Mouse (Mus musculus) brown adipose tissue, adult 24 weeks (tissue): ENCODE measurements around the gene Spdye4a. TPM values are rescaled to one million over a fixed set of nuclear protein-coding genes. Genes with fewer than 3 reads are reported as not detected.

Source experiments
- H3K27ac ChIP-seq: fragments of 200-500 bp; replicated peaks from 2 replicates; pipeline ENCODE4 v1.5.1; 2012; ENCODE audit warnings: low read depth, mild to moderate bottlenecking, low read length
- H3K4me1 ChIP-seq: fragments of 200-500 bp; 2 replicates; pipeline ENCODE4 v1.6.1; 2012; ENCODE audit warnings: low read length, mixed read lengths; ENCODE audit not compliant: control insufficient read depth, insufficient read depth, insufficient read length
- H3K4me3 ChIP-seq: fragments of 200-500 bp; 2 replicates; pipeline ENCODE4 v1.5.1; 2012; ENCODE audit warnings: low read depth, mild to moderate bottlenecking, low read length, moderate library complexity; ENCODE audit not compliant: insufficient read depth
- polyA plus RNA-seq: library from polyadenylated mRNA; stranded (reverse); fragments of >200 nt; gene quantifications from 2 replicates; pipeline ENCODE4 v1.2.4, GENCODE M21; 2012; ENCODE audit not compliant: missing spikeins, insufficient read depth, insufficient read length

Spdye4a gene
- polyA plus RNA-seq, result not detected in 2 replicates

DNA sequence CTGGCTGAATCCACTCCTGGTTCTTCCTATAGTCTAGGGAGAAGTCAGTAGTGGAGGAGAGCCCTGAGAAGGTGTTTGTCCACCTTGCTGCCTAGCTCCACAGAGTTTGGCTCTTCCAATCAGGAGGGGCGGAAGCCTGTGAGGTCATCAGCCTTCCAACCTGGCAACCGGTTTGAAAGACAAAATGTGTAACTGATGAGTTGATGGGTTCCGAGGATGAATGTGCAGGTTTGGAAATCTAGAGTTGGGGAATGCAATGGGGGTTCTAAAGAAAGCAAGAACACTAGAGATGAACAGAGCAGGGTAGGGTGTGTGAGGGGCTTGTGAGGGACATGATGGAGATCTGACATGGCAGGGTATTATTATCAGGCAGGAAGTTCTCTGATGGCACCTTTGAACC is at the start of gene Spdye4a:
Spdye4a (minus strand) TSS at position 101 of the 400 bp plus-strand sequence.
- Histone ChIP-seq H3K27ac (no peak within 1 kb of the TSS), H3K4me3 (no peak within 1 kb of the TSS)

DNA sequence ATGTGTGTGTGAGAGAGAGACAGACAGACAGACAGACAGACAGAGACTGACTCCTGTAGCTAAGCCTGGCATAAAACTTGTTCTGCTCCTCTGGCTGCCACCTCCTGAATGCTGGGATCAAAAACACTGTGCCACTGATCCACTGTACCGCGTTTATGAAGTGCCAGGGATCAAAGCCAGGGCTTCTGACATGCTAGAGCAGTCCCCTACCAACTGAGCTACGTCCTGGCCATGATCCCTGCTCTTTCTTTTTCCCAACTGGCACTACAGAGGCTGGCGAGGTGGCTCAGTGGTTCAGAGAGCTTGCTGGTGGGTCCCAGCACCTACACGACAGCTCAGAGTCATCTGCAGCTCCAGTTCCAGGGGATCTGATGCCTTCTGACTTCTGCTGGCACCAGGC is 49.1 kb upstream of the Spdye4a start:
- Histone ChIP-seq H3K27ac (no peak overlapping the region), H3K4me1 (no peaks in the 10 kb centered on the region), H3K4me3 (no peak overlapping the region)

More for the DNA sequence above, at the start of gene Spdye4a:
- no peaks in the 10 kb centered on the region for H3K4me1 ChIP-seq

DNA sequence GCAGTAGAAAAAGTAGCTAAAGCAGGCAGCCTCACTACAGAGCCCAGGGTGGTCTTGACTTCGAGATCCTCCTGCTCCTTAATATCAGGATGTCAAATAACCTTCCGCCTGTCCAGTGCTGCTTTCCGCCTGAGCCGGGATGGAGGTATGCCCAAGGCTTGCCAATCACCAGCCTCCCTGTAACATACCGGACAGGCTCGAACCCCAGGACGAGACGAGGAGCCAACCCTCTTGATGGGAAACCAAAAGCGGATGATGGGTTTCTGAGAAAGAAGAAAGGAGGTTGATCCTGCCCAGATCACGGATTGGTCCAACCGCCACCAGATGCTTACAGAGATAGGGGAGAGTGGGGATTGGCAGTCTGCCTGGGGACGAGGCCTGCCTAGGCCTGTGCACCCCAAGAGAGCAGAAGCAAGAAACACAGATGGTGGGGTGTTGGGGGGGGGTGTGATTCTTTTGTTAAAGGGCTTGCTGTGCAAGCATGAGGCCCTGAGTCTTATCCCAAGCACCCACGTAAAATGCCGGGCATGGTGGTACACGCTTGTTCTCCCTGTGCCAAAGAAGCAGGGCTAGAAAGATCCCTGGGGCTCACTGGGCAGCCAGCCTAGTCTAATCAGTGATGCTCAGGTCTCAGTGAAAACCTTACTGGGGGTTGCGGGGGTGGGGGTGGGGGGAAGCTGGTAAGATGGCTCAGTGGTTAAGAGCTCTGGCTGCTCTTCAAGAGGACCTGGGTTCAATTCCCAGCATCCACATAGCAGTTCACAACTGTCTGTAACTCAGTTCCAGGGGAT is 46.0 kb upstream of the Spdye4a start:
- no peak overlapping the region for H3K4me3 ChIP-seq
- H3K27ac ChIP-seq, result no peak overlapping the region
- H3K4me1 ChIP-seq, result no peaks in the 10 kb centered on the region

DNA sequence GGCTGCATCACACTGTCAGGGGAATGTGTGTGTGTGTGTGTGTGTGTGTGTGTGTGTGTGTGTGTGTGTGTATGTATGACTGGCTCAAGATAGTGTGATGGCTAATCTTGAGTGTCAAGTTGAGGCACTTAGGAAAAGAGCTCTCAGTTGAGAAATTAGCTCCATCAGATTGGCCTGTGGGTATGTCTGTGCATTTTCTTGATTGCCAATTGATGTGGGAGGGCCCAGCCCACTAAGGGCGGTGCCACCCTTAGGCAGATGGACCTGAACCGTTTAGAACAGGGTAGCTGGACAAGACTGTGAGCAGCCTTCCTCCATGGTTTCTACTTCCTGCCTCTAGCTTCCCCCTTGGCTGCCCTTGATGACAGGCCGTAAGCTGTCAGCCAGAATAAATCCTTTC is 45.4 kb upstream of the Spdye4a start:
- Histone ChIP-seq H3K4me1 (no peaks in the 10 kb centered on the region), H3K27ac (no peak overlapping the region), H3K4me3 (no peak overlapping the region)

DNA sequence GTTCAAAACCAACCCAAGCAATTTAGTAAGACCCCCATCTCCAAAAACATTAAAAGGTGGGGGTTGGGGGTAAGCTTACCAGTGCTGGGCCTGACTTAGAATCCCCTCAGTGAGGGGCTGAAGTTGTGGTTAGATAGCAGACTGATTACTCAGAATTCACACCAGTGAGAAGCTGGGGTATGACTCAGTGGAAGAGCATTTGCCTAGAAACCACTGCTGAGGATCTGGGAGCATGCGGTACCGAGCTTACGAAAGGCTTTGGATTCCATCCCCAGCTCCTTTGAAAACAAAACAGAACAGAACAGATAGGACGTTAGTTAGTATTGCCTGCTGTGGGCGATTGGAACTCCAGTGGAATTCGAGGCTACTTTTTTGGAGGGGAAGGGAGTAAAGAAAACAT is 45.0 kb upstream of the Spdye4a start:
- Histone ChIP-seq H3K27ac (no peak overlapping the region), H3K4me3 (no peak overlapping the region), H3K4me1 (no peaks in the 10 kb centered on the region)

DNA sequence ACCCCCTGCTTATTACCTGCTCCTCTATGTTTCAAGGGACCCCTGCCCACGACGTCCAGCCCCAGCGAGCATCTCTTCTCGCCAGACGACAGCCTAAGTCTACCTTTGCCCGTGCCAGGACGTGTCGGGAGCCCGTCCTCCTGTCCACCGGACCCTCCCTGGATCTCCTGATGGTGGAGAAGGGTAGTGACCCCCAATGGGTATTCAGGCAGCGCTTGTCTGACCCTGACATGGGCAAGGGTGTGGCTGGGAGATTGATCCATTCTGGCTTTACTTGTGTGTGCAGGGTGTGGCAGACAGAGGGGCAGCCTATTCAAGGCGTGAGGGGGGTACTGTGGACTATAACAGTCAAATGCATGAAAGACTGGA is 43.4 kb upstream of the Spdye4a start:
- peak overlapping the region; percentile 69 for H3K4me3 ChIP-seq
- H3K27ac ChIP-seq, result no peak overlapping the region
- H3K4me1 ChIP-seq, result no peaks in the 10 kb centered on the region

DNA sequence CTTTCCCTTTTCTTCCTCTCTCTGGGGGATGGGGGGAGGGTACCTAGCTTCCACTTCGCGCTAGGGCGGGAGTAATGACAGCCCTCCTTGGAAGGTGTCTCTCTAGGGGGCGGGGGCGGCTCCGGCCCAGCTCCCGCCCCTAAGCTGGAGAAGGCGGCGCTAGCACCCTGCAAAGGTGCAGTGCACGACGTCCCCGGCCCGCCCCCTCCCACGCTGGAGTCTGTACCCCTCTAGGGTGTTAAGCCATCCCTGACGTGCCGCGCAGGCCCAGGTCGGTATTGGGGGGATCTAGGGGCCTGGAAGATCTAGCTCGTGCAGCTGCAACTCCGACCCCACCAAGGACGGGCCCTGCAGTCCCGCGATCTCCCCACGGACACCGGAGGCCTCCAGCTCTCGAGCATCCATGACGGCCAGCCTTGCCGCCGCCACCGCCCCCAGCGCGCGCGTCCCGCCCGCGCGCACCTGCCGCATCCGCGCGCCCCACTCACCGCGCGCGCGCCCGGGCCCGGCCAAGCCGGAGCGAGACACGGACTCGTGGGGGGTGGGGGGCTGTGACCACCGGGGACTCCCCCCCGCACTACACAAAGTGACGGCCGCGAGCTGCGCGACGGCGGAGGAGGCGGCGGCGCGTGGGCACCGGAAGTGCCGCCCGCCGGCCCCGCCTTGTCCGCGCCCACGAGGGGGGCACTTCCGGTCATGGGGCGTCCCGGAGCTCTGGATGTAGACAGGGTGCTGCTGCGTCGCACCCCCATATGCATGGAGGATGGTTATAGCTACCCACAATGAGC is 42.9 kb upstream of the Spdye4a start, which contains the start of gene Zfp316:
Zfp316 (minus strand) TSS at position 660 of the 788 bp plus-strand sequence.
- Histone ChIP-seq H3K4me1 (no peaks in the 10 kb centered on the region), H3K27ac (no peak within 1 kb of the TSS)

DNA sequence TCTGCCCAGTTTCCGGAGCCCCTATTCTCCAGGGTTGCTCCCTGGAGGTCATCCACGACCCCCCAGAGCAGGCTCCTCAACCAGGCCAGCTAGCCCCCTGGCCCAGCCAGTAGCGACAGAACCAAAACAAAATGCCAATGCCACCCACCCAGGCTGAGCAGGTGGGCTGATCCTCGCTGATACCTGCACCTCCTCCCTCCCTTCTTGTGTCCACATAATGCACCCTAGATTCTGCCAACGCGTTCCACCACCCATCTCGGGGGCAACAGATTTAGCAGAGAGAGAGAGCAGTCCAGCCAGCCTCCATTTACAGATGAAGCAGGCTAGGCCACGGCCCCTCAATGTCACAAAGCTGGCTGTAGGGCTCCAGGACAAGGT is 42.3 kb upstream of the Spdye4a start:
- no peaks in the 10 kb centered on the region for H3K4me1 ChIP-seq
- H3K4me3 ChIP-seq, result peak overlapping the region; percentile 69
- no peak overlapping the region for H3K27ac ChIP-seq

More for the DNA sequence above, 42.9 kb upstream of the Spdye4a start, which contains the start of gene Zfp316:
- peak within 1 kb of the TSS; percentile 69 for H3K4me3 ChIP-seq

DNA sequence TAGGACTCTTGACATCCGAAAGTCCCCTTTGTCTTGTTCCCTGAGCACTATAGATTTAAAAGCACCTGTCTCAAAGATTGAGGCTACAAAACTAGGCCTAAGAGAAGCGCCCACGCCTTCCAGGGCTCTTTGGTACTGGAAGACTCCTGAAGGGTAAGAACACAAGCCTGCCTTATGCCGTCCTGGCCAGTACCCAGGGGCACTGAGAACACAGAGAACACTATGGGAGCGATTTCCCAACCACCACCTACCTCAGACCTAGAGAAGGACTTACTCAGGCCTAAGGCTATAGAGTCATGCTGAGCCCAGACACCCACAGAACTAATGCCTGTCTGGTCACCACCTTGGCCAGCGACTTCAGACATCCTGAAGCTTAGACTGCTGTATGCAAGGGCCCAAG is 40.1 kb upstream of the Spdye4a start:
- no peak overlapping the region for H3K4me3 ChIP-seq
- no peaks in the 10 kb centered on the region for H3K4me1 ChIP-seq
- H3K27ac ChIP-seq, result no peak overlapping the region

DNA sequence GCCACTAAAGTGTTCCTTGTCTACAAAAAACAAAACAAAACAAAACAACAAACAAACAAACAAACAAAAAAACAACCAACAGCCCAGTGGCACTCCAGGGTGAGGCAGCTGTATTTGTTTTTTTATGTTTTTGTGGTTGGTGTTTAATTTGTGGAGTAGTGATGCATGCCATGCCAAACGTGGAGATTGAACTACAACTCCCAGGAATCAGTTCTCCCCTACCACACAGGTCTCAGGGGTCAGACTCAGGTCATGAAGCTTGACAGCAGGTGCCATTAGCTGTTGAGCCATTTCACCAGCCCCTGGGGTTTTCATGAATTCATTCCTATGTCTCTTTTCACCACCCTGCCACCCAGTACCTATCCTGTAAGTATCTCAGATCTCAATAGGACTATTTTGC is 38.7 kb upstream of the Spdye4a start:
- no peak overlapping the region for H3K27ac ChIP-seq
- H3K4me1 ChIP-seq, result no peaks in the 10 kb centered on the region
- H3K4me3 ChIP-seq, result no peak overlapping the region

DNA sequence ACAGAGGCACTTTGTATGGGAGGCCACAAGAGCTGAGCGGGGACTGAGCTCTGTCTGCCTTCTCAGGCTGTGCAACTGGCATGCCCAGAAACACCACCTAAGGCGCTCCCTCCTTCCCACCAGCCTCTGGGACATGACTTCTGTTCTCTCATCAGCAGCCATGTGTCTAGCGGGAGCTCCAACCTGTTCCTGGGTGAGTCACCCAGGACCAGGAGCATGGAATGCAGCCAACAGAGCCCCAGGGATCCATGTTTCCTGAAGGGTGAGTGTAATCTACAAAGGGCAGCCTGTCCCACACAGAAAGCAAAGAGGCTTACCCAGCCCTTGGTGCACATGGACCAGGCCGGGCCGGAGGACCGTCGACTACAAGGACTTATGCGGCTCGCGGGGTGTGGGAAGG is 38.0 kb upstream of the Spdye4a start:
- Histone ChIP-seq H3K4me1 (no peaks in the 10 kb centered on the region), H3K4me3 (no peak overlapping the region), H3K27ac (no peak overlapping the region)

DNA sequence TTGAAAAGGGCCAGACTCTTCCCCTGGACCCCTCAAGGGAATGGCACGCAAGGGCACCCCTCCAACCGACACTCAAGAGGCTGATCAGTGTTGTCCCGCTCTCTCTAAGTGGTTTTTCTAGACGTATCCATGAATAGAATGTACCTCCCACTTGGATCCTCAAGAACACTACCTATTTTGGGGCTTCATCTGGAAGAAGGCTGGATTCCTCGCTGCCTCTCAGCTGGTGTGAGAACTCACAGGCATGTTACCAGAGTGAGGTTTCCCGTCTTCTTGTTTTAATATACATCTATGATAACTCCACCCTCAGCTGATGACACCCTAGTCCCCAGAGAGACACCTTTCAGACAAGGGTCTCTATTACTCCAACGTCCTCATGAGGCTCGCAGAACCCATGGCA is 34.9 kb upstream of the Spdye4a start:
- H3K4me1 ChIP-seq, result no peaks in the 10 kb centered on the region
- H3K4me3 ChIP-seq, result no peak overlapping the region
- H3K27ac ChIP-seq, result no peak overlapping the region

DNA sequence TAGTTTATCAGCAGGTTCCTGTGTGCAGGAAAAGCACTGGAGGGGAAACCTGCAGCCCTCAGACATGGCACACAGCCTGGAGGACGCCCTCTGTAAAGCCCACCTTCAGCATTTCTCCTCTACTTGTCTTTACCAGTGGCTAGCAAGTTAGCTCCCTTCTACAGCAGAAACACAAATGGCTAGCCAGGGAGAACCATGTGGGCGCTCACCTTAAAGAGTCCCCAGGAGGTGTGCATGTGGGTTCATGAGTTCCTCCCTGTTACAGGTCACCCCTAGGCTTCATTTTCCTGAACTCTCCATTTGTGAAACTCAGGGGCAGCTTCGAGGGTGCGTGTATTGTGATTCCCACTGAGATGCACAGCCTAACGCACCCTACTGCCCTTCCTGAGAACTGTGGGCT is 29.1 kb upstream of the Spdye4a start:
- H3K4me3 ChIP-seq, result no peak overlapping the region
- no peaks in the 10 kb centered on the region for H3K4me1 ChIP-seq
- no peak overlapping the region for H3K27ac ChIP-seq

DNA sequence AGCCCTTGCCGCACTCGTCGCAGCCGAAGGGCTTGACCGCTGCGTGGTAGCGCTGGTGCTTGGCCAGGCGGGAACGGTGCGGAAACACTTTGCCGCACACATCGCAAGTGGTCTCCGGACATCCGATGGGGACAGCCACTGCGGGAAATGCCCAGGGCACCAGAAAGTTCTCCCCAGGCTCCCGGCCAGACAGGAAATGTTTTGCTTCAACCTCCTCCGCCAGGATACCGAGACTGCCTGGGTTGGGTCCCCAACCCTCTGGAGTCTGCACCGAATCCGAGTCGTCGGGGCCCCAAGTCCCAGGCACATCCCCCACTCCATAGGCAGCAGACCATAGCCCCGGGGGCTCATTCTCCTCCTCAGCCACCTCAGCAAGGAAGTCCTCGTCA is 28.4 kb upstream of the Spdye4a start:
- Histone ChIP-seq H3K4me3 (no peak overlapping the region), H3K27ac (no peak overlapping the region), H3K4me1 (no peaks in the 10 kb centered on the region)

DNA sequence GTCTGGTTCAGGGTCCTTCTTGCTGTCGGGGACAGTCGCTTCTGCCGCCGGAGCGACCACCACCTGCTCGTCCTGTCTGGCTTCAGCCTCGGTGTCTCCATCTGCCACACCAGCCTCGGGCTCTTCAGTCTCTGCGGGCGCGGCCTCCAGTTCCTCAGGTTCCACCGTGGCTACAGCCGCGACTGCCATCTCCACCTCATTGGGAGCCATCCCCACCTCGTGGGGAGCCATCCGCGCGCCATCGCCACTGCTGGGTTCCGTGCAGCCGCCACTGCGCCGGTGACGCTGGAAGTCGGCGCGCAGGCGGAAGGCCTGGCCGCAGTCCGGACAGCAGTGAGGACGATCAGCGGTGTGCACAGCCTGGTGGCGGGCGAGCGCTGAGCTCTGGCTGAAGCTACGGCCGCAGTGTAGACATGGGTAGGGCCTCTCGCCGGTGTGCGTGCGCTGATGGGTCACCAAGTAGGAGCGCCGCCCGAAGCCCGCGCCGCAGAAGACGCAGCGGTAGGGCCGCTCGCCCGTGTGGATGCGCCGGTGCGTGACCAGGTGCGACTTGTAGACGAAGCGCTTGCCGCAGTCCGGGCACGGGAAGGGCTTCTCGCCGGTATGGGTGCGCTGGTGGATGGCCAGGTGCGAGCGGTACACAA is 27.9 kb upstream of the Spdye4a start:
- H3K27ac ChIP-seq, result no peak overlapping the region
- H3K4me3 ChIP-seq, result 0 out of 2 replicates have a peak overlapping the region, but pooled peaks have one; percentile 7
- H3K4me1 ChIP-seq, result no peaks in the 10 kb centered on the region
